Comparison of ENCODE assay signal across 10 mouse cellular contexts in the genomic region with DNA sequence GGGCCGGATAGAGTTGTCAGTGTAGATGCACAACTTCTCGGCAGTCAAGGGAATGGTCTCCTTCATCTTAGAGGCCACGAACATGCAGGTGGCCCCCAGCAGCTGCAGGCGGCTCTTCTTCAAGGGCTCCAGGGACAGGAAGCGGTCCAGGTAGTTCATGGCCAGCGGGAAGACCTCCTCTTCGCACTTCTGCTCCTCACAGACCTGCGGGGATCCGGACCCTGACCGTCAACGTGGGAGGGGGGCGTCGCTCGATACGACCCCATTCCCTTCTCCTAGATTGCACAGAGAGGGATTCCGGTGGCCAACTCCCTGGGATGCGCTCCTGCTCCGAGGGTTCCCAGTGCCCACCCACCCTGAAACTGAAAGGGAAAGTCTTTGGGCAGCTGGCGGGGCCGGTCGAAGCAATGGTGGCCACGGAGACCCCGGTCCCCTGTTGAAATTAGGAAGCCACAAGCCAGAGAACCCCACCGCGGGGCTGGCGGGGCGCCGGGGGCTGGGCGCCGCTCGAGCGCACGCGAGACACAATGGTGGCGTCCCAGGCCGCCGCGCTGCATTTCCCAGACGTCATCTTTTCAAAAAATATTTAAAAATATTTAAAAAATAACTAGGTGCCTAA. TPM values are rescaled to one million over a fixed set of nuclear protein-coding genes. Genes with fewer than 3 reads are reported as not detected.
DNase-seq lines count a peak whose midpoint lies in the region; ATAC-seq and TF ChIP-seq lines count a peak whose summit lies in the region.
"Had no signal": no experiment of that assay in that cellular context is flagged by ENCODE, and none has a peak within 500 bp of the region (broad histone marks: within the 10 kb centered on the region; RNA-seq: fewer than 3 reads in every experiment).

No protein-coding gene starts in this region.

- WGBS in liver, adult 2 months: 1% methylated on average over 39 of the region's 39 CpGs
- WGBS in embryonic facial prominence, embryonic 11.5 days: 1% methylated on average over 39 of the region's 39 CpGs
- WGBS in hindbrain, embryonic 10.5 days: under 1% methylated on average over 39 of the region's 39 CpGs
- under 1% methylated on average over 39 of the region's 39 CpGs for WGBS in liver, postnatal 0 days (ENCODE audit: insufficient replicate concordance)
- under 1% methylated on average over 39 of the region's 39 CpGs for WGBS in stomach, embryonic 14.5 days

- no peaks in the 10 kb centered on the region for H3K9me3 ChIP-seq in embryonic facial prominence, embryonic 11.5 days (replicated peaks; ENCODE audit: control insufficient read depth, low read length)
- no peaks in the 10 kb centered on the region for H3K9me3 ChIP-seq in hindbrain, embryonic 10.5 days
- H3K9me3 ChIP-seq in liver, postnatal 0 days (ENCODE audit: low read length): no peaks in the 10 kb centered on the region
- no peaks in the 10 kb centered on the region for H3K9me3 ChIP-seq in stomach, embryonic 14.5 days (ENCODE audit: control insufficient read depth, low read depth, low read length)

- no peak for TF ChIP-seq POLR2A in liver, adult 2 months (IDR thresholded peaks at IDR 0.05; ENCODE audit: extremely low read depth, insufficient read depth, low read length)

- no peak overlapping the region for H3K27ac ChIP-seq in liver, adult 2 months (replicated peaks; ENCODE audit: insufficient read depth, low read depth, low read length)
- H3K27ac ChIP-seq in embryonic facial prominence, embryonic 11.5 days (replicated peaks; ENCODE audit: low read depth, low read length): peak overlapping the region; percentile 17; the same call in 1 of the 2 replicates
- H3K27ac ChIP-seq in hindbrain, embryonic 10.5 days: peak overlapping the region; percentile 97
- H3K27ac ChIP-seq in liver, postnatal 0 days (ENCODE audit: low read depth): no peak overlapping the region; the same call in 1 of the 2 replicates
- no peak overlapping the region; the same call in 1 of the 2 replicates for H3K27ac ChIP-seq in stomach, embryonic 14.5 days (ENCODE audit: low read length)

- no peak for TF ChIP-seq EP300 in liver, postnatal 0 days (IDR thresholded peaks at IDR 0.05; ENCODE audit: low read depth)

- TF ChIP-seq CTCF in liver, adult 2 months (IDR thresholded peaks at IDR 0.05; ENCODE audit: low read depth, low read length): no peak
- TF ChIP-seq CTCF in liver, postnatal 0 days (IDR thresholded peaks at IDR 0.05; ENCODE audit: low read depth): no peak

- no peaks in the 10 kb centered on the region for H3K36me3 ChIP-seq in liver, adult 2 months (ENCODE audit: control insufficient read depth, insufficient read depth, low read length)
- H3K36me3 ChIP-seq in embryonic facial prominence, embryonic 11.5 days (replicated peaks; ENCODE audit: control insufficient read depth, insufficient read depth, low read depth, low read length): peaks cover 11% of the 10 kb centered on the region
- peaks cover 50% of the 10 kb centered on the region for H3K36me3 ChIP-seq in hindbrain, embryonic 10.5 days
- H3K36me3 ChIP-seq in liver, postnatal 0 days (replicated peaks; ENCODE audit: insufficient read depth, low read length): no peaks in the 10 kb centered on the region
- H3K36me3 ChIP-seq in stomach, embryonic 14.5 days (ENCODE audit: control insufficient read depth, insufficient read depth, low read length): peaks cover 28% of the 10 kb centered on the region

- DNase-seq in liver, adult 2 months (ENCODE audit: extremely low read depth, low read depth, low spot score): no peak
- no peak for DNase-seq in liver
- DNase-seq in embryonic facial prominence, embryonic 11.5 days (ENCODE audit: low spot score): peak; percentile 30
- peak; percentile 53 for DNase-seq in hindbrain, embryonic 10.5 days (ENCODE audit: low spot score)
- no peak for DNase-seq in liver, postnatal 0 days
- no peak for DNase-seq in urinary bladder, postnatal 14 days (ENCODE audit: low spot score)
- no peak for DNase-seq in spleen, postnatal 14 days (ENCODE audit: low spot score in 2 of 2)

- no peaks in the 10 kb centered on the region for H3K79me2 ChIP-seq in liver, adult 2 months (ENCODE audit: control insufficient read depth, insufficient read depth, low read length)

- no peaks in the 10 kb centered on the region for H3K27me3 ChIP-seq in liver, adult 2 months (ENCODE audit: control insufficient read depth, insufficient read depth, low read length)
- no peaks in the 10 kb centered on the region for H3K27me3 ChIP-seq in embryonic facial prominence, embryonic 11.5 days (ENCODE audit: control insufficient read depth, insufficient read depth, low read length)
- H3K27me3 ChIP-seq in hindbrain, embryonic 10.5 days (ENCODE audit: insufficient read depth, poor library complexity, severe bottlenecking): peaks cover 21% of the 10 kb centered on the region
- peaks cover 55% of the 10 kb centered on the region for H3K27me3 ChIP-seq in liver, postnatal 0 days (ENCODE audit: insufficient read depth, low read length)
- peaks cover 3% of the 10 kb centered on the region; the same call in 1 of the 2 replicates for H3K27me3 ChIP-seq in stomach, embryonic 14.5 days (ENCODE audit: control insufficient read depth, insufficient read depth, low read length)

- peak overlapping the region; percentile 54 for H3K9ac ChIP-seq in liver, adult 2 months (ENCODE audit: low read depth, low read length)
- H3K9ac ChIP-seq in embryonic facial prominence, embryonic 11.5 days (replicated peaks; ENCODE audit: low read length): peak overlapping the region; percentile 83
- H3K9ac ChIP-seq in liver, postnatal 0 days (replicated peaks): peak overlapping the region; percentile 61
- peak overlapping the region; percentile 51 for H3K9ac ChIP-seq in stomach, embryonic 14.5 days (replicated peaks; ENCODE audit: low read depth, low read length)

- H3K4me3 ChIP-seq in liver, adult 2 months (ENCODE audit: insufficient read depth, low read depth, low read length): peak overlapping the region; percentile 82
- H3K4me3 ChIP-seq in embryonic facial prominence, embryonic 11.5 days (ENCODE audit: low read depth, low read length): peak overlapping the region; percentile 71
- peak overlapping the region; percentile 86 for H3K4me3 ChIP-seq in hindbrain, embryonic 10.5 days
- peak overlapping the region; percentile 64 for H3K4me3 ChIP-seq in liver, postnatal 0 days (ENCODE audit: low read depth, low read length)
- H3K4me3 ChIP-seq in stomach, embryonic 14.5 days (ENCODE audit: low read depth, low read length): peak overlapping the region; percentile 49

- H3K4me2 ChIP-seq in embryonic facial prominence, embryonic 11.5 days (ENCODE audit: low read depth, low read length): peak overlapping the region; percentile 76
- peak overlapping the region; percentile 95 for H3K4me2 ChIP-seq in liver, postnatal 0 days (ENCODE audit: low read depth, low read length)
- H3K4me2 ChIP-seq in stomach, embryonic 14.5 days (replicated peaks; ENCODE audit: low read depth, low read length): peak overlapping the region; percentile 96

- no peak for ATAC-seq in embryonic facial prominence, embryonic 11.5 days (replicated peaks; ENCODE audit: insufficient number of reproducible peaks, low FRiP score, low TSS enrichment, low read depth)
- no peak for ATAC-seq in liver, postnatal 0 days
- no peak for ATAC-seq in stomach, embryonic 14.5 days (ENCODE audit: insufficient number of reproducible peaks, insufficient read depth, low FRiP score, low read depth)

- peaks cover 25% of the 10 kb centered on the region for H3K4me1 ChIP-seq in liver, adult 2 months (ENCODE audit: control insufficient read depth, insufficient read depth, low read length)
- H3K4me1 ChIP-seq in embryonic facial prominence, embryonic 11.5 days (ENCODE audit: control insufficient read depth, insufficient read depth, low read length): no peaks in the 10 kb centered on the region; the same call in 1 of the 2 replicates
- H3K4me1 ChIP-seq in hindbrain, embryonic 10.5 days (replicated peaks): peaks cover 86% of the 10 kb centered on the region
- peaks cover 31% of the 10 kb centered on the region for H3K4me1 ChIP-seq in liver, postnatal 0 days (ENCODE audit: insufficient read depth)
- H3K4me1 ChIP-seq in stomach, embryonic 14.5 days (ENCODE audit: control insufficient read depth, insufficient read depth, low read length): peaks cover 21% of the 10 kb centered on the region

RNA-seq across cellular contexts. Expression of gene Ccnd1, which starts 1.7 kb away (rescaled TPM):
- 42.5 and 49.3 TPM in 2 replicates for total RNA-seq in liver, adult 2 months (2014; rRNA removed)
- 36.4 and 55.0 TPM in 2 replicates for polyA plus RNA-seq in liver, adult 2 months (2012; rRNA removed)
- polyA plus RNA-seq in embryonic facial prominence, embryonic 11.5 days (2014; fragmentation: Nextera tagmentation; extraction: Ambion mirVana): 208 and 223 TPM in 2 replicates
- 166 and 220 TPM in 2 replicates for polyA plus RNA-seq in hindbrain, embryonic 10.5 days (2016; fragmentation: Nextera tagmentation; extraction: Ambion mirVana)
- 10.1 TPM in 2 replicates for polyA plus RNA-seq in liver, postnatal 0 days (2015; fragmentation: Nextera tagmentation; extraction: Ambion mirVana)
- 82.9 and 95.3 TPM in 2 replicates for polyA plus RNA-seq in stomach, embryonic 14.5 days (2014; fragmentation: Nextera tagmentation; extraction: Ambion mirVana)

RNA-seq across cellular contexts. Expression of gene LTO1, which starts 23.1 kb away (rescaled TPM):
- 8.9 and 10.6 TPM in 2 replicates for total RNA-seq in liver, adult 2 months (2014; rRNA removed)
- polyA plus RNA-seq in liver, adult 2 months (2012; rRNA removed): 10.1 and 11.2 TPM in 2 replicates
- polyA plus RNA-seq in embryonic facial prominence, embryonic 11.5 days (2014; fragmentation: Nextera tagmentation; extraction: Ambion mirVana): 21.0 and 24.5 TPM in 2 replicates
- polyA plus RNA-seq in hindbrain, embryonic 10.5 days (2016; fragmentation: Nextera tagmentation; extraction: Ambion mirVana): 30.5 and 33.0 TPM in 2 replicates
- 6.3 and 7.0 TPM in 2 replicates for polyA plus RNA-seq in liver, postnatal 0 days (2015; fragmentation: Nextera tagmentation; extraction: Ambion mirVana)
- polyA plus RNA-seq in stomach, embryonic 14.5 days (2014; fragmentation: Nextera tagmentation; extraction: Ambion mirVana): 23.7 and 25.8 TPM in 2 replicates

RNA-seq across cellular contexts. Expression of gene Fgf15, which starts 41.7 kb away (rescaled TPM):
- total RNA-seq in liver, adult 2 months (2014; rRNA removed): not detected in 2 replicates
- not detected in 2 replicates for polyA plus RNA-seq in liver, adult 2 months (2012; rRNA removed)
- 25.4 and 29.1 TPM in 2 replicates for polyA plus RNA-seq in embryonic facial prominence, embryonic 11.5 days (2014; fragmentation: Nextera tagmentation; extraction: Ambion mirVana)
- 43.4 and 55.3 TPM in 2 replicates for polyA plus RNA-seq in hindbrain, embryonic 10.5 days (2016; fragmentation: Nextera tagmentation; extraction: Ambion mirVana)
- not detected in 2 replicates for polyA plus RNA-seq in liver, postnatal 0 days (2015; fragmentation: Nextera tagmentation; extraction: Ambion mirVana)
- polyA plus RNA-seq in stomach, embryonic 14.5 days (2014; fragmentation: Nextera tagmentation; extraction: Ambion mirVana): not detected in 2 replicates
- total RNA-seq: adrenal gland, postnatal 36 days; neutrophil, adult 5-6 weeks had no signal

Comparison
In these comparisons a context has a peak if more than half of its experiments do, and no peak if none do; other contexts are left out.
1. DNase-seq: peak in embryonic facial prominence, embryonic 11.5 days (single experiment) and hindbrain, embryonic 10.5 days (single experiment); none in liver, adult 2 months (single experiment), liver (single experiment), liver, postnatal 0 days (single experiment), urinary bladder, postnatal 14 days (single experiment) and spleen, postnatal 14 days (0 of 2).
2. H3K27ac ChIP-seq: peak in embryonic facial prominence, embryonic 11.5 days (single experiment) and hindbrain, embryonic 10.5 days (single experiment); none in liver, adult 2 months (single experiment), liver, postnatal 0 days (single experiment) and stomach, embryonic 14.5 days (single experiment).
3. RNA of gene Fgf15, which starts 41.7 kb away (polyA plus RNA-seq): 43.4 to 55.3 TPM in hindbrain, embryonic 10.5 days and 25.4 to 29.1 TPM in embryonic facial prominence, embryonic 11.5 days; not detected in liver, postnatal 0 days, not detected in liver, adult 2 months and not detected in stomach, embryonic 14.5 days; every median in the first group is over 10 times any median in the second.
4. Peak in every context shown above with its lines, with median percentiles within 50 percentile points of each other: H3K4me3 ChIP-seq, H3K9ac ChIP-seq and H3K4me2 ChIP-seq.